Mouse (Mus musculus): ENCODE results near the gene Rab11b.

Rab11b gene

GRCm38 (mm10) chr17:33717982-33718381 lies 42.3 kb downstream of the Rab11b start:
- DNase-seq (ENCODE audit: low spot score in 2 of 2) = no peak

GRCm38 (mm10) chr17:33717246-33717645 lies 43.1 kb downstream of the Rab11b start:
- no peak for DNase-seq (ENCODE audit: low spot score in 2 of 2)

- DNase-seq (ENCODE audit: low spot score in 2 of 2) = no peak
Observed at GRCm38 (mm10) chr17:33714779-33715178, 45.6 kb downstream of the Rab11b start.

GRCm38 (mm10) chr17:33713271-33713670 lies 47.1 kb downstream of the Rab11b start:
- DNase-seq (ENCODE audit: low spot score in 2 of 2) = no peak

GRCm38 (mm10) chr17:33709834-33710233 lies 50.5 kb downstream of the Rab11b start:
- no peak for DNase-seq (ENCODE audit: low spot score in 2 of 2)

GRCm38 (mm10) chr17:33703091-33703490 lies 57.2 kb downstream of the Rab11b start:
- DNase-seq (ENCODE audit: low spot score in 2 of 2) = no peak

- no peak for DNase-seq (ENCODE audit: low spot score in 2 of 2)
Observed at GRCm38 (mm10) chr17:33702178-33702577, 58.2 kb downstream of the Rab11b start.

- no peak for DNase-seq (ENCODE audit: low spot score in 2 of 2)
Observed at GRCm38 (mm10) chr17:33695471-33695870, 64.9 kb downstream of the Rab11b start.
